Mouse (Mus musculus): ENCODE measurements around the gene Gper1.
"Not testable (repeated sequence)": the region's sequence is repeated elsewhere in the genome, so short reads cannot be mapped to it uniquely, and the experiment has no call there.

DNA sequence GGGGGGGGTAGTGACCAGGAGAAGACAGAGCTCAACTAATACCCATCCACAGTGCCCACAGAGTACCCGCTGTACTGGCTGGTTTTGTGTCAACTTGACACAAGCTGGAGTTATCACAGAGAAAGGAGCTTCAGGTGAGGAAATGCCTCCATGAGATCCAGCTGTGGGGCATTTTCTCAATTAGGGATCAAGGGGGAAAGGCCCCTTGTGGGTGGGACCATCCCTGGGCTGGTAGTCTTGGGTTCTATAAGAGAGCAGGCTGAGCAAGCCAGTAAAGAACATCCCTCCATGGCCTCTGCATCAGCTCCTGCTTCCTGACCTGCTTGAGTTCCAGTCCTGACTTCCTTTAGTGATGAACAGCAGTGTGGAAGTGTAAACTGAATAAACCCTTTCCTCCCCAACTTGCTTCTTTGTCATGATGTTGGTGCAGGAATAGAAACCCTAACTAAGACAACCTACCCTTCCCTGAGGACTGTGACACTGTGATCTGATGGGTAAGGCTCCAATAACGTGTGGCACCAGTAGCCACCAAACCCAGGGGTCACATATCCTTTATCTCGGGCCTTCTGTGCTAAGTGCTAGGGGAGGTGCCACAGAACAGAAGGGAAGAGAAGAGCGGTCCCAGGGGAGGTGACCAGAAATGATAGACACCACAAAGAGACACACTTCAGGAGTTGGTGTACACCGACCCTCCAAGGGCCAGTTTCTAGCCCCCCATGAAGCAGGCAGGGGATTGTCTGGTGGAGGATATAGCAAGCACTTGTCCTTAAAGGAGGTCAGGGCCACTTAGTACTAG, 32.4 kb upstream of the Gper1 start:
- TF ChIP-seq CTCF (IDR thresholded peaks at IDR 0.05; ENCODE audit: control insufficient read depth, insufficient read depth, low read length); POLR2A (IDR thresholded peaks at IDR 0.05; ENCODE audit: borderline replicate concordance, control insufficient read depth, low read depth, low read length): not testable (repeated sequence)
